Mouse (Mus musculus): ENCODE results near the gene 1700057G04Rik.
"Not testable (repeated sequence)": the region's sequence is repeated elsewhere in the genome, so short reads cannot be mapped to it uniquely, and the experiment has no call there.

1700057G04Rik gene

DNA sequence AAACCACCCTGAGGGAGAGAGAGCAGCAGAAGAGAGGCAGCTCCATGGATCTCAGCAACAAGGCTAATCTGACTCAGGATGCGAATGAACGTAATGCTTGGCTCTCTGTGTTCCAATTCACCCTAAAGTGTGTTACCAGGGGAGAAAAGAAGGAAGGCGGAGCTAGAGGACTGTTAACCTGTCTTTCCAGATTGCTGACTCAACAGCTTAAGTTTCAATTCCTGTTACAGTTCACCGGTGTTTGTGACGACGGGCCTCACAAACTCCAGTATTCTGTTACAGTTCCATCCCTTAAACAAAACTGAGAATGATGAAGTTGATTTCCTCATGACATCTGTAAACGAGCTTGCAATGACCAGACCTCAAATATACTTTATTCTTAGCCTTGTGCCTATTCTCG, 4.1 kb upstream of the 1700057G04Rik start:
- DNase-seq (ENCODE audit: low read depth, low spot score) = no peak

DNA sequence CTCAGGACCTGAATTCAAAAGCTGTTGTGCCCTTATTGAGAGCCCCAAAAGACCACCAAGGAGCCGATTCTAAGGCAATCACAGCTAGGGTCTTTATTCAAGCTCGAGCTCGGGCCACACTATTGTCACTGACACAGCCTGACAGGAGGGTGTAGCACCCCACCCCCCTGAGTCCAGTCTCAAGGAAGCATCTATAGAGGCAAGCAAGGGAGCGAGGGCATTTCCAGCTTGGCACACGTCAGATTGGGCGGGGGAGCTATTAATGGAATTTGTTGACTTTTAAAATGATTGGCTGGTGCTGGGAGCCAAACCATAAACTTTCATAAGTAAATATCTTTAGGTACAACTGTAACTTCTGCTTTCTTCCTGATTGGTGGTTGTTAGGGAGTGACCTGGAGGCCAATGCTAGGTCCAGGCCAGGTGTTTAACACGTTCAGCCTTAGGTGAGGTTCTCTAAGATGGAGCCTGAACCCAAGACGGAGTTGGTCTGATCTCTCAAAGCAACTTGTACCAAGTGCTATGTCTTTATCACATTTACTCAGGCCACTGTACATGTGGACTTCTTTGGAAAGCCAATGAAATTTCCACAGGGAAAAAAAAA, 3.5 kb upstream of the 1700057G04Rik start:
- DNase-seq (ENCODE audit: low read depth, low spot score) = no peak

DNA sequence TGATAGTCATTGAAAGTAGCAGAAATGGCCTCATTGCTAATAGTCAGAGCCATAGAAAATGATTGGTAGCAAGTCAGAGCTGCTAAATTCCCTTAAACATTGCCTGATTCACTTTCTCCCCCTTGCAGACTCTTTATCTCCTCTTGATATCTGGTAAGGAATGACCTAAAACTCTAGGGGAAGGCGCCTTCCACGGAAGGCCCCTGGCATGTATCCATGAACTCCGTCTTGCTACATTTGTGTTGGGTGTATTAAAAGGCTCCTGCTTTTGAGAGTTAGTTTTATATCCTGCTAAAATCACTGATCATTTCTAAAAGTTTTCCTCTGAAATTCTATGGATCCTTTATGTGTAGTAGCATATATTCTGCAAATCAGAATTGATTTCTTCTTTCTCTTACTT, 7.6 kb downstream of the 1700057G04Rik start:
- DNase-seq (ENCODE audit: low read depth, low spot score) = no peak

DNA sequence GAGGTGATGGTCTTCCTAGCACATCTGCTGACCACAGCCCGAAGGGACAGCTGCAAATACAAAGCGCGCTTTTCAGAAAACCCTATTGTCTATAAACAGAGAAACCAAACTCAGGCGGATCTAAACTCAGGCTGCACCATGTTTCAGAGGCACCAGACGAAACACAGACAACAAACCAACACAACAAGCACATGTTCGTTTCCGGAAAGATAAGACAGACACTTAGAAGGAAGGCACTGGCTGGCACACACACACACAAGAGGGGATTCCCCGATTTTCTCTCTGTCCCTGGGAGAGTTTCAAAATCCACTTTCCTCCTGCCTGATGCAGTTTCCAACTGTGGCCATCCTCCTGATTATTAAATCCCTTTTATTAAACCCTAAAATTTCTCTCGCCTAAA, 16.8 kb downstream of the 1700057G04Rik start:
- not testable (repeated sequence) for DNase-seq (ENCODE audit: low read depth, low spot score)

DNA sequence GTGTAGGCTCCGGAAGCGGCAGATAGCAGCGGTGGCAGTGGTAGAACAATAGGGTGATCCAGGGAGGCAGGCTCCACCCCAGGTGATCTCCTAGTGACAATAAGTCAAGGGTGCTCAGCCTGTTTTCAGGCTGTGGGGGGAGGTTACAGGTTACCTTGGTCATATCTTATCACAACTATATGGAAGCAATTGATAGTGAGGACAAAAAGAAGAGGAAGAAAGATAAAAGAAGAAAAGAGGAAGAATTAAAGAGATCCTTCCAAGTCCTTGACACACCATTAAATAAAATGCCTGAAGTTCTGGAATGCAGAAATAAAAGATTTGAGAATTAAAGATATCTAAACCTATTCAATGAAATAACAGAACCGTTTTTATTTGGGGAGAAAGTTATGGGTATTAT, 17.6 kb downstream of the 1700057G04Rik start:
- DNase-seq (ENCODE audit: low read depth, low spot score) = no peak

DNA sequence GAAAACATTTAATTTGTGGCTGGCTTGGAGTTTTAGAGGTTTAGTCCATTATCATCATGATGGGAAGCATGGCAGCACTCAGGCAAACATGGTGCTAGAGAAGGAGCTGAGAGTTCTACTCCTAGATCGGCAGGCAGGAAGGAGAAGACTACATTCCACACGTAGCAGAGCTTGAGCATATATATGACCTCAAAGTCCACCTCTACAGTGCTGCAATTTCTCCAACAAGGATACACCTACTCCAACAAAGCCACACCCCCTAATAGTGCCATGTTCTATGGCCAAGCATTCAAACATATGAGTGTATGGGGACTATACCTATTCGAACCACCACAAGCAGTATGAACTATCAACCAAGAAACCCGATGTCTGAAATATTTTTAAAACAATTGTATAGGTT, 22.2 kb downstream of the 1700057G04Rik start:
- DNase-seq (ENCODE audit: low read depth, low spot score) = no peak

DNA sequence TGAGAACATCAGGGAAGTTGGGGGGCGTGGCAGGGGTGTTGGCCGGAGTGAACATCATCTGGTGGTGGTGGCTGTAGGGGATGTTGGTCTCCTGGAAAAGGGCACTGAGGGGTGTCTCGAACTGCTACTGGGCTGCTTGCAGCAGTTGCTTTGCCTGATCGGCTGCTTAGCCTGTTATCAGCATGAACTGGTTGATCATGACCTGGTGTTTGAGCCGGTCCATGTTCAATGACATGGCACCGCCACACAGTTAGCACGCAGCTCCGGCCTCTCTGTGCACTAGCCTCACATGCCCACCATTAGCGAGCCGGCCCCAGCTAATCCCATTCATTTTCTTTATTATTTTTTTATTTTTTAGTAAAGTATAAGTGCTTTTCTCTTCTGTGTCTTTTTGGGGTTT, 25.7 kb downstream of the 1700057G04Rik start:
- DNase-seq (ENCODE audit: low read depth, low spot score) = no peak

DNA sequence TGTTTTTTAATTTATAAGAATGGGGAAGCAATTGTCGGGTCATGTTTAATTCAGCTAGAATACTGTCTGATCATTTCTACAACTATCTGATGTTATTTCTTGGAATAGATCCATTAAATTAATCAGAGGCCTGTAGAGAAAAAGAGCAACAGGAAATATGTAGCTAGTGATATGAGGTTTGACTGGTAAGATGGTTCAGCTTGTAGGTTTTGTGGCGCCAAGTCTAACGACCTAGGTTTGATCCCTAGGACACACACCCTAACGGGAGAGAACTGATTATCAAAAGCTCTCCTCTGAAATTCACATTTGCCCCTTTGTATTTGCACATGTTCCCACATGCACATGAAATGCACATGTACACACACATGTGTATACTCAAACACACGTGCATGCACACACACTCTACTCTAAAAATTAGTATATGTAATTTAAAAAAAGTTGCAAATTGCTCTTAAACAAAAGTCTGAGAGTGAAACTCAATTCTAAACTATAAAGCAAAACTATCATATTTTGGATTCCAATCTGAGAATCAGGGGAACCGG, 26.2 kb downstream of the 1700057G04Rik start:
- no peak for DNase-seq (ENCODE audit: low read depth, low spot score)

DNA sequence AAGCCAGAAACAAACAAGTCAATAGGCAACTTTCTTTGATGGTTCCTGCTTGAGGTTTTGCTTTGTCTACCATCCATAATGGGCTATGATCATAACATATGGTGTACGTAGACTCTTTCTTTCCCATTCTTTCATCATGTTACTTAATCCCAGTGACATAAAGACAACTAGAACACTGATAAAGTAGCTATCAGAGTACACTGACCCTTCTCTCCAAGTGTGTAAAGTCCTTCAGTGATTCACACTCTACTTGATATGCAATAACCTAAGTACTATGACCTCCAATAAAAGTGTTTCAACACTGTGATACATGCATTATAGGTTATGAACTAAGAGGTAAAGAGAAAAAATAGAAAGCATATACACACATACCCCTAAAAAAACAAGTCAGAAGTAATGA, 27.9 kb downstream of the 1700057G04Rik start:
- DNase-seq (ENCODE audit: low read depth, low spot score) = no peak

DNA sequence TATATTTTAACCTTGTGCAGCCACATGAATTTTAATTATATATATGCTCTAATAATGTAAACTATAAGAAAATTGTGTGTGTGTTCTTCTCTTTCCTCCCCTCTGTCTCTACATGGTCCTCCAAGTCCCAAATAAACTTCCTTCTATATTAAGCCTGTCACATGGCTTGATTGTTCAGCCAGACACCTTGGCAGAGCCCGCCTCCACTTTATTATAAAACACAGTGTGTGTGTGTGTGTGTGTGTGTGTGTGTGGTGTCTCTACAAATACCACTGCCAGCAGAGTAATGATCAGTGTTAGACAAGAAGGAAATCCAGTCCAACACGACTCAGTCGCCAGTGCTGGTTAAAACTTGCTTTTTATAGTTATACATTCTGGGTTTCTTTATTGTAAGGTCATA, 28.5 kb downstream of the 1700057G04Rik start:
- DNase-seq (ENCODE audit: low read depth, low spot score) = no peak

DNA sequence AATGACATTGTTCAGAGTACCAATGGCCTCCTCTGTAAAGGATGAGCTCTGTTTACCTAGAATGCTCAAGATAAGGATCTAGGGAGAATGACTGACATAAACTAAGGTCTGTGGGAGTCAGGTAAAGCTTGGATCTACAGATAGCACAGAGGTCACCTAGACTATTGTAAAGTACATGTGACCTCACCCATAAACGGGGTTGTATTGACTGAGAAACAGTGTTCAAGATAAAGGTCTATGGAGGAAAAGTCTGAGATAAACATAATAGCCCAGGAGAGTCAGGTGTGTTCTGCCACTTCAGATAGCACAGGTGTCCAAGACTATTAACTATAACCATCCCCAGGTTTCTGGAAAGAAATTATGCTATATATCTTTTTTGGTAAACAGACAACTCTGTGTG, 29.8 kb downstream of the 1700057G04Rik start:
- no peak for DNase-seq (ENCODE audit: low read depth, low spot score)

DNA sequence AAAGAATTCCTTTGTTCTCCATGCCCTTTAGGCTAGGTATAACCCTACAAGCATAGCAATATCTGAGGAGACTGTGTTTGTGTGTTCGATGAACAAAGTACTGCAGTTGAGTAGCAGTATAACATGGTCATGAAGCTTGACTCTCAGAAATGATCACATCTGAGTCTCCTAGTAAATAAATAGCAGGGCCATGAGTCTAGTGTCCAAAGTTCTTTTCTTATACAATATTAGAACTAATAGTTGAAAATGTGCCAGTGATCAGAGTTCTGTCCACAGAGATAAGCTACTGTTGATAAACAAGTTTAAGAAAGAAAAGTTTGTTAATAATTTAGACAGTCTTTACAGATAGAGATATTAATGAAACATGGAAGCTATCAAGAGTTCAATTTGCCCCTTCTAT, 42.7 kb downstream of the 1700057G04Rik start:
- no peak for DNase-seq (ENCODE audit: low read depth, low spot score)

DNA sequence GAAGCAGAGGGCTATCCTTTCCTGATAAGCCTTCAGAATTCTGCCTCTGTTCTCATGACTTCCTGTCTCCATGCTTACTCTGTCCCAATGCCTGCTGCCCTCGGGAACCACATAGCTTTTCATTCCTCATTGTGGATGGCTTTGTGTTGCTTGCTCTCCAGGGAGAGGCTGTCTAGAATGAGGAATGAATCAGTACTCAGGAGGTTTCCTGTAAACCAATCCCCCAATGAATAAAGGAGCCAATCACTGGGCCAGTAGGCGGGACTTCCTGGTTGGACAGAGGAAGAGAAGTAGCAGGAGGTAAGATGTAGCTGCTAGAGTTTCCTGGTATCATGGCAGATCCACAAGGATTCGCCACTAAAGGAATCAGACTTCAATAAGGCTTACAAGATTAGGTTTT, 44.1 kb downstream of the 1700057G04Rik start:
- no peak for DNase-seq (ENCODE audit: low read depth, low spot score)

DNA sequence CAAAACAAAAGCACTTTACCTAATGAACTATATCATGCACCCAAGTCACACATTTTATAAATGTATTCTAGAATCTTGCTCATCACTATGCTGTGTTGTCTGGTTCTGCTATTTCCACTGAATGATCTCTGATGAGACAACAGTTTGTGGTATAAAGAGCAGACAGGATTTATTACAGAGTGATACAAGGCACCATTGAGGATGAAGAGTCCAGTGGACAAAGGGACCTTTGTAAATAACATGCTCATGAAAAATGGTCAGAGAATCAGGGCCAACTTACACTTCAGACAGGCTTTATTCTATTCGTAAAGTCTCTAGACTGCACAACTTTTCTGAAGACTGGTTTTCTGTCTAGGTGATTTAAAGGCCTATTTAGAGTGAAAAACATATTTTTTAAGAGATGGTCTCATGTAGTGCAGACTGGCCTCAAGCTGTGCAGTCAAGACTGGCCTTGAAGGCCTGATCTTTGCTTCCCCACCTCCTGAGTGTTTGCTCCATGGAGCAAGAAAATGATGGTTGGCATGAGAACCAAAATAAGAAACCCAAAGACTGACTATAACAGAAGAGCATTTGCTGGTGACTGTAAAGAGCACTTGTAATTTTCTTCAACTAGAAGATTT, 51.6 kb downstream of the 1700057G04Rik start:
- no peak for DNase-seq (ENCODE audit: low read depth, low spot score)

DNA sequence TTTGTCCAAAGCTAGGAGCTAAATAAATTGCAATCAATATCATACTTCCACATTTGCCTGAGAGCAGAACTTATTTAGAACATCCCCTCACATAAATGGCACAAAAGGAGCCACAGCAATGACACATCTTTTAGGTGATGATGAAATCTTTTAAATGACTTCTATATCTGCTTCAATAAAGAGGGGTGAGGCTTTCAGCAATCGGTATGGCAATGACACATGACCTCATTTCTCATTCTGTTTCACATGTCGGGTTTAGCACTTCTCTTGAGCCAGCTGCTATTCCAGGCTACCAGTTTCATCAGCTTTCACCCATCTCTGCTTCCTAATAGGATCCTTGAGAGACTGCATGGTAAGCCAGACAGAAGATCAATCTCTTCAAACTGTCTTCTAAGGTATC, 54.3 kb downstream of the 1700057G04Rik start:
- DNase-seq (ENCODE audit: low read depth, low spot score) = no peak

DNA sequence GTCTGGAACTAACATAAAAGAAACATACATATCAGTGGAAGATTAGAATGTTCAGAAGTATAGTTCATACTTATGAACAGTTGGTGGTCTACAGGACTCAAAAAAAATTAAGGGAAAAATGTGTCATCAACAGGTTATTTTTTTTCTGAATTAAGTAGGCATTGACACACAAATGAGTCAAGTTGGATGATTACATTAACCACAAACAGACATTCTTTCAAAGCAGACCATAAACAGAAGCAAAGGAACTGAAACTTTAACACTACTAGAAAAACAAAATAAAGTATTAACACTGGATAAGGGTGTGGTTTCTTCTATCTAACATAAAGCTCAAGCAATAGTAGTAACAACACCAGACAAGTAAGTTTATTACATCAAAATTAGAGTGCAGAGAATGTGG, 59.7 kb downstream of the 1700057G04Rik start:
- no peak for DNase-seq (ENCODE audit: low read depth, low spot score)

DNA sequence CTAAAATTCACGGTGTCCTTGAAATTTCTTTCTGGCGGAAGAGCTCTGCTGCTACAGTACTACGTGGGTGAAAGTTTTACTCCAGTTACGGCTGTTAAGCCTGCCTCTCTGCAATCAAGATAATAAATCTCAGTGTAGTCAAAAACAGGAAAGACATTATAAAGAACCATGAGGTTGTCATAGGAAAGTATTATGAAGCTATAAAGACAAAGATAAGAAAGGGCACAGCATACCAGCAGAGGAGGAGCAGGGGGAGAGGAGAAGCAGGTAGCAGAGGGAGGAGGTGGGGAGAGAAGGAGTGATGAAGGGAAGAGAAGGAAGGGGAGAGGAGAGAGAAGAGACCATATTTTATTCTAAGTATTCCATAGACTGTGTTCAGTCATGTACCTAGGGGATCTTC, 64.7 kb downstream of the 1700057G04Rik start:
- DNase-seq (ENCODE audit: low read depth, low spot score) = no peak

DNA sequence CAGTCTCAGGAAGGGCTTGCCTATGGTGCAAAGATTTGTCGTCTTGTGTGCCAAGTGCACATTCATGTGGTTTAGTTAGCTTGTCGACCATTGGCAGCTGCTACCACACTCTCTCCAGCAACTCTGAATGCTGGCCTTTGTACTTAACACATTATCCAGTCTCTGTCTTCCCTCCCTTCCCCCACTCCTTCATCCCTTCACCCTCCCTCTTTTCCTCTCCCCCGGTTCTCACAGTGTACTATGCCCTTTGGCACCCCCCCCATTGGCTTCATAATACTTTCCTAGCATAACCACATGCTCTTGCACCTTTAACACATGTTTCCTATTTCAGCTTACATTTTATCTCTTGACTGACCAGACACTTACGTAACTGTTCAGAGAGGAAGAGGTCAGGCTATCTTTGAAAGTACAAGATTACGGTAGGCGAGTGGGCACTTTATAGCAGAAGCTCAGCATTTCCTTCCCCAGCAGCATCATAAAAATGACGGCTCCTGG, 65.6 kb downstream of the 1700057G04Rik start:
- DNase-seq (ENCODE audit: low read depth, low spot score) = no peak

DNA sequence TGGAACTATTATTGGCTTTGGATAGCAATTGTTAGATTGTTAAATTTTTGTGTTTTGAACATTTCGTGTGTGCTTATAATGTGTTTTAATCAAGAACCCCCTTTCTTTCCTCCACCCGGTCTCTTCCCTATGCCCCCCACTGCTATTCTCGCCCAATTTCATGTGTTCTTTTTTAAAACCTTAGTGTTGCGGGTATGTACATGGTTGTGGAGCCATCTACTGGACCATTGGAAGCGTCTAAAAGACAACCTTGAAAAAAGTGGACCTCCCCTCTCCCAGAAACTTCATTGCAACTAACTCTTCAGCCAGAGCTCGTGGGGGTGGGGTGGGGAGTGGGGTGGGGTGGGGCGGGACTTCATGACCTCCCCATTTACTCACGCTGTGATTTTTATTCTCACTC, 66.2 kb downstream of the 1700057G04Rik start:
- DNase-seq (ENCODE audit: low read depth, low spot score) = no peak

DNA sequence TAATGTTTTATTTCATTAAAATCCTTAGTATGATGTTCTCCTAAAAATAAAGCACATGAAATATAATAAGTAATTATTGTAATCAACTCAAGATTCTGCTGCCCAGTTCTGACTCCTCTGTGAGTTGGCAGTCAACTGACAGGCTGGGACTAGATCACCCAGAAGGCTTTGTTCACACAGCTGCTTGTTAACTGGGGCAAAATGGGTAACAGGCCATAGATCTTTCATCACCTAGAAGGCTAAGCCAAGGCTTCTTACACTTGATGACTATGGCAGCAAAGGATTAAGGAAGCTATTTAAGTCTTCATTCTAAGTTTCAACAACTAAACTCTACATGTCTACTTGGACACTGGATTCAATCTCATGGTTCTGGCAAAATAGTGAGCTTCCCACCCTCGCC, 68.8 kb downstream of the 1700057G04Rik start:
- no peak for DNase-seq (ENCODE audit: low read depth, low spot score)

DNA sequence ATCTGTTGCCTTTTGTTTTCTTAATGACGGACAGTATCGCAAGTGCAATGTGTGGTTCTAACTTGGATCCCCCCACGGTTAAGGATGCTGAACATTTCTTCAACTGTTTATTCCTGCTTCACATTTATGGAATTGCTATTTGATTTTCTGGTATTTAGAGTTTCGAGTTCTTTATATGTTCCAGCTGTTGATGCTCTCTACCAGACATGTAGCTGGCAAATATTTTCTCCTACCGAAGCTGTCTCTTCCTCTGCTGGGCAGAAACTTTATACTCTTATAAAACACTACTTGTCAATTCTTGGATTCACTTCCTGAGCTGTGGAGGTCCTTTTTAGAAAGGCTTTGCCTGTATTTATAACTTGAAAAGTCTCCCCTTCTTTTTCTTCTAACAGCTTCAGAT, 70.1 kb downstream of the 1700057G04Rik start:
- DNase-seq (ENCODE audit: low read depth, low spot score) = no peak

DNA sequence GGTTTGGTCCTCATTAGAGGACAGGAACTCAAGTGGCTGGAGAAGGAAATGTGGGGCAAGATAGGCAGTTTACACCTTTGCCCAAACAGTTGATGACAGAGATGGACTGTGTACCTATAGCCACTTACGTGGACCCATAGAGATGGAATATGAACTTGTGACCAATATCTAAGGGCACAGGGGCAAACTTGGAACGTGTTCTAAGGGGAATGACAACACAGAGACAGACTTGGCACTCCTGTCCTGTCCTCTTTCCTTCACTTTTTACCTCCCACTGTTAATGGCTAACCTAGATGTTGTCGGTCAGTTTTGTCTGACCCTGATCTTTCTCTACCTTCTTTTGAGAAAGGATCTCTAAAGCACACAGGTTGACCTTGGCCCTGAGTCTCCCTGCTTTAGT, 74.2 kb downstream of the 1700057G04Rik start:
- no peak for DNase-seq (ENCODE audit: low read depth, low spot score)

DNA sequence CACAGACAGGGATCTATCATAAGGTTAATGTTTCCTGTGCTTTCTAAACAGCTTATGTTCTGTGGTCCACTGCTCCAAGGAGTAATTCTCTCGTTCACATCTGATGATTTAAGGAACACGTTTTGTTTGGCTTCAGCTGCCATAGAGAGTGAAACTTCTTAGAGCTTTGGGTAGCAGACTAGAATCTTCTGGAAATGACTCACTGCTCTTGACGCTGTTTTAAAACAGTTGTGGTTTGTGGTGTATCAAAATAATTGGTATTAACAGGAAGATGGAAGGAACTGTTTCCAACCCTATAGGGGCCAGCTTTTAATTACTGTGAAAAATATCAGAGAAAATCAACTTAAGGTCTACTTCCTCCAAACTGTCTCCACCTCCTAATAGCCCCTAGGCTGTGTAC, 75.2 kb downstream of the 1700057G04Rik start:
- no peak for DNase-seq (ENCODE audit: low read depth, low spot score)

Measured in telencephalon, adult 2 months (tissue).